Mouse (Mus musculus) megakaryocyte, embryonic 14.5 days (primary cell): ENCODE data around the gene Cald1.

ENCODE experiments used
- FLI1 ChIP-seq: IDR thresholded peaks from 2 replicates; pipeline ENCODE4 v1.6.1; 2012; ENCODE audit warnings: low read length, inconsistent platforms, mixed read lengths
- GATA1 ChIP-seq: IDR thresholded peaks from 3 replicates; pipeline ENCODE4 v1.6.1; 2012; ENCODE audit warnings: mixed read lengths, low read length, inconsistent platforms, borderline replicate concordance

- TF ChIP-seq GATA1 (no peak), FLI1 (no peak)
Measured at GRCm38 (mm10) chr6:34758340-34758739, 160.0 kb downstream of the Cald1 start.
